Mouse (Mus musculus): ENCODE measurements around the gene Pmvk. TPM values are rescaled to one million over a fixed set of nuclear protein-coding genes. Genes with fewer than 3 reads are reported as not detected.

Pmvk gene
- 10 to 100 TPM; 31.3 to 37.9 TPM for total RNA-seq (2021)

DNA sequence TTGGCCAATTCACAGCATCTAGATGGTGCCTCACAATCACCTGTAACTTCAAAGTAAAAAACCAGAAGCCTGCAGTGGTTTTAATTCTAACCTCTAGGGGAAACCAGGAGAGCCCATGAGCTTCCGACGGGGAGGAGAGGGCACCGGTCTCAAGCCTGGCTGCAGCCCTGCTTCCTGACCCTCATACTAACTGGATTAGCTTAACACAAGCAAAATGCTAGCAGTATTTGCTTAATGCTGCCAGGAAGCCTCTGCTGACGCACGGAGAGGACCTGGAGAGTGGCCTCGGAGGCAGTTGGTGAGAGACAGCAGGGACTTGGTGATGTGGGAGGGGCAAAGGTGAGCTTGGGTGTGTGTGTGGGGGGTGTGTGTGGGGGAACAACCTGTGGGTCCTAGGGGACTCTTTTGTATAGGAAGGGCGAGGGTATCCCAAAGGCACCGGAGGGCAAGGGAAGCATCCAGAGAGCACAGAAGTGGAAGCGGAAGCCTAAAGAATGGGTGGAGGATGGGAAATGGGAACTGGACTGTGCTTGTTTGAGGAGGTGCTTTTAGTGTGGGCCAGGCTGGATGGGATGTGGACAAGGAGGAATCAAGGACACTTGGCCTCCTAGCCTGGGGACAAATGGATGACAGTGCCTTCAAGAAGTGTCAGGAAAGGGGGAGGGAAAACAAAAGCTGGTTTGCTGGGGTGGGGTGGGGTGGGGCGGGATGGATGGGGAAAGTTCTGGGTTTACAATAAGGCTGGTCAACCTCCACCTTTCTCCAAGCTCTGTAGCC, at the start of gene Pmvk:
TSS of gene Pmvk (plus strand) at position 141 of the 777 bp plus-strand sequence.
- no peak for DNase-seq (ENCODE audit: extremely low spot score in 1 of 2, low spot score in 1 of 2)

- no peak for DNase-seq (ENCODE audit: extremely low spot score in 1 of 2, low spot score in 1 of 2)
These were observed 47.5 kb upstream of the Pmvk start for GRCm38 (mm10) chr3:89406887-89407286.

DNA sequence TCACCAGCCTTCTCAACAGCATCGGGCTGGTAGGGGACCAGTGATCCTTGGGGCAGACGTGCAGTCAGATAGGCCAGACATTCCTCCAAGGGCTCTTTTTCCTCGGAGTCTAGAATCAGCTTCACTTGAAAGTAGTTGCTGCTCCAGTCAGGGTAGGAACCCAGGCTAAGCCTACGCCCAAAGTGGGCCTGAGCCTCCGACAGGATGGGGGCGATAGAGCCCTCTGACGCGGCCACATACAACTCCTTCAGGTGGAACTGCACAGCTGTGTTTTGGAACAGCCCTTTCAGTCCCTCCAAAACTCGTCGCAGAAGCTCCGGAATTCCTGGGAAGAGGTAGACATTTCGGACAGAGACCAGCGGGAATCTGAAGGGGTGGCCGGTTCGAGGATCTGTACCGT, 45.9 kb upstream of the Pmvk start:
- DNase-seq (ENCODE audit: extremely low spot score in 1 of 2, low spot score in 1 of 2), result no peak

- no peak for DNase-seq (ENCODE audit: extremely low spot score in 1 of 2, low spot score in 1 of 2)
These were observed 44.6 kb upstream of the Pmvk start for GRCm38 (mm10) chr3:89409701-89410100.

GRCm38 (mm10) chr3:89410864-89411263, 43.5 kb upstream of the Pmvk start:
- no peak for DNase-seq (ENCODE audit: extremely low spot score in 1 of 2, low spot score in 1 of 2)

DNA sequence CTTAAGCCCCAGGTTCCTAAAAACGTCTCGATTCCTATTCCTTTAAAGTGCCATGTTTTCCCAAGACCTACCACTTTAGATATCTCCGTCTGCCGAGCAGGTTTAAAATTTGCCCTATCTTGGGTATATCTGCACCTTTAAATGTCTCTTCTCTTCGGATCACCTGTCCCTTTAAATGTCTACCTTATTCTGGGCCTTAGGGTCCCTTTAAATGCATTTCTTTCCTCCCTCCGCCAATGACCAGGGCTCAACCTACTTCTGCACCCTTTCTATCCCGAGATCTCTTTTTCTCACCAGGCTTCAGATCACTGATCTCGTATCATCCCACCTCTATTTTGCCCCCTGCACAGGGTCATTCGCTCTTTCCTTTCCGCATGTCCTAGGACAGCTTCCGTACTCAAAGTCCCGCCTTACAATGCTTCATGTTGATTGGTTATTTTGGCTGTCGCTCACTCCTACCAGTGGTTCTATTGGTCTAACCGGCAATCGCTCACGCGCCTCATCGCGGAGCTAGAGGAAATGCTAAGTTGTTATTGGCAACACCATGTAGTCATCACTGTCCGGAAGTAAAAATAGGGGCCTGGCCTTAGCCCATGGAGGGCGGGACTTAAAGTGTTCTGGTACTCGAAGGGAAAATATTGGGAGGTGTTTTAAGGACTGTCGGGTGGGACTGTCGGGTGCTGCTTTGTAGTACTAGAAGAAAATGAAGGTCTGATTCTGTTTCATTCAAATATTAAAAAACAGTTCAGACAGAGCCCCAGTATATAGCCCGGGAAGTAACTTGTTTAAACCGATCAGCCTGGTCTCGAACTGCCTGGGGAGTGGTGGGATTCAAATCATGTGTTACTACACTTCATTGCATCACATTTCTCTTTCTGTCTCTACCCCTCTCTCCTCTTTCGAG, 42.6 kb upstream of the Pmvk start, which contains the start of gene Flad1:
TSS of gene Flad1 (minus strand) at position 381 of the 904 bp plus-strand sequence.
- peak; percentile 98 to 99 for DNase-seq (ENCODE audit: extremely low spot score in 1 of 2, low spot score in 1 of 2)

- DNase-seq (ENCODE audit: extremely low spot score in 1 of 2, low spot score in 1 of 2), result no peak
These were observed 38.2 kb upstream of the Pmvk start for GRCm38 (mm10) chr3:89416158-89416557.

DNA sequence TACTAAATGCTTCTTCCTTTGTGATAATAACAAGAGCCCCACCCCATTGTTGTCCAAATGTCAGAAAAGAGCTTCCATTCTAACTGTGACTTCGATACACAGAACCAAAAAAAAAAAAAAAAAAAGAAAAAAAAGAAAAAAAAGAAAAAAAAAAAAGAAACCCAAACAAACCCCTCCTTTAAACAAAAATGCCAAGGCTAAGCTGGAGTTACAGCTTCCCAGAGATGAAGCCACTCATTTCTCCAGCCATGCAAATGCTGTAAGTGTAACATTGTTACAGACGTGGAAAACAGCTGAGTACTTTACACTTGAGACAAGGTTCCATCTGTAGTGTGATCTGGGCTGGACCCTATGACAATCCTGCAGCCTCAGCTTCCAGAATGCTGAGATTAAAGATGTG, 37.2 kb upstream of the Pmvk start:
- DNase-seq (ENCODE audit: extremely low spot score in 1 of 2, low spot score in 1 of 2), result no peak

DNA sequence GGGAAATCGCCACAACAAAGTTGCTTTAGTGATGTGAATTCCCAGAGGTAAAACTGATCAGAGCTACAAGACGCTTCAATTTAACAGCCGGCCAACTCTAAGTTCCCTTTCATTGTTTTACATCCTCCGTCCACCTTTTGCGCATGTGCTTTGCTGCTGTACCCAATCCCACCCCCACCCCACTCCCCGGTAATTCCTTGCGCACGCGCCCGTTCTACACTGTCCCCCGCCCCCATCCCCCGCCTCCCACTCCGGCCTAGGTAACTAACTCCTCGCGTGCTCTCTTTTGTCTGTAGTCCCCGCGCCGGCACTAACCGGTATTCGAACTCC, 36.5 kb upstream of the Pmvk start:
- no peak for DNase-seq (ENCODE audit: extremely low spot score in 1 of 2, low spot score in 1 of 2)

DNA sequence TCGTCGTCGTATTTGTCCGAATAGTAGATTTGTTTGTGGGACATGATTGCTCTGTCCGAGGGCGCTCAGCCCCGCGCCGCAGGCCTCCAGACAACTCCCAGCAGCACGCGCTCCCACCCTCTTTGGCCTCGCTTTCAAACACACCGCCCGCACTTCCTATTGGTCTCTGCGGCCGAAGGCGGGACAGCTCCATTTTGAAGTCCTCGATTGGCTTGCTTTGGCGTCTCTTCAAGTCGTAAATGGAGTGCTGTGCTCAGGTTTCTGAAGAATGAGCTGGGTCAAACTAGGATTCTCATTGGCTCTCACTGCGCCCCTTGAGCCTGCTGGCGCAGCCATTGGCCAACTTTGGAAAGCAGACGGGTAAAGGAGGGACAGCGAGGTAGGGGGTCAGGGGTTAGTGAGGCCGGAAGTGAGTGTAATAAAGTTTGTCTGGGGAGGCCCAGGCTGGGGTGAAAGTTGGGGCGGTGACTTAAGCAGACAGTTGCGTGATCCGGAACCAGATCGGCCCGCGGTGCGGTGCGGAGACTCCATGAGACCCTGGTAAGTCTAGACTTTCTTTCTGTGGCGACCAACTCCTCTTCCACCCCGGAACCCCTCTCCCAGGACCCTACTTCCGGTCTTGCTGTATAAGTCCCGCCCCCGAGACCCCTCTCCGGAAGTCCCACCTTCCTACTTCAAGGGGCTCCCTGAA, 36.0 kb upstream of the Pmvk start, which contains the start of the genes Cks1b and Shc1:
TSS of gene Cks1b (minus strand) at position 214 of the 691 bp plus-strand sequence.
TSS of gene Shc1 (plus strand) at position 274 of the 691 bp plus-strand sequence.
- DNase-seq (ENCODE audit: extremely low spot score in 1 of 2, low spot score in 1 of 2), result peak; percentile 68 to 70

DNA sequence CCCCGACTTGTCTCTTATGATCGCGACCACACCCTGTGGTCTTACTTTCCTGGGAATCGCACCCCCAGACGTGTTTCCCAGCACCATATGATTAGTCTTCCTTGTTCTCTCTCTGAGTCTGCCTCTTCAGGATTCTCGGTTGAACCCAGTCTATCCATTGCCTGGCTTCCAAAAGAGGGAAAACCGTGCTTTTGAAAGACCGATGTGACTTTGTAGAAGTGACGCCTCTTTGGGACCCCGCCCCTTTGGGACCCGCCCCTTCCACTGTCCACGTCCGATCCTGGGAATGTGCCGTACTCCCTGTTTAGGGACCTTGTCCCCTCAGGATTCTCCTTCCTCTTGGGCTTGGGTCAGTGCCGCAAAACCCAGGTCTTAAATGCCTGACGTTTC, 35.5 kb upstream of the Pmvk start:
- DNase-seq (ENCODE audit: extremely low spot score in 1 of 2, low spot score in 1 of 2), result no peak

GRCm38 (mm10) chr3:89419571-89419970, 34.8 kb upstream of the Pmvk start:
- DNase-seq (ENCODE audit: extremely low spot score in 1 of 2, low spot score in 1 of 2), result no peak

DNA sequence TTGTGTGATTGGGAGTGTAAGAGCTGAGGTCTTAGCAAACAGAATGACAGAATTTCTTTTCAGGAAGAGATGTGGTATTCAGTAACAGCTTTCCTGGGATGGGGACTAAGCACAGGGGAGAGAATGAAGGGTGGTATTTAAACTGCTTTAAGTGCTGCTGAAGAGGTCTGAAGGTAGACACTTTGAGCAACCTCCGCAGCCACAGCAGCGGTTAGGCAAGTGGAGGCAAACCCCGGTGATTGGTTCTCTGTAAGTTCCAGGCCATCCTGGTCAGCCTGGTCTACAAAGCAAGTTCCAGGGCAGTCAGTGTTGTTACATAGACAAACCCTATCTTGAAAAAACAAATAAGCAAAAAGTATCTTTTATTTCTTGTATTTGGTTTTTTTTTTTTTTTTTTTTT, 34.4 kb upstream of the Pmvk start:
- no peak for DNase-seq (ENCODE audit: extremely low spot score in 1 of 2, low spot score in 1 of 2)

DNA sequence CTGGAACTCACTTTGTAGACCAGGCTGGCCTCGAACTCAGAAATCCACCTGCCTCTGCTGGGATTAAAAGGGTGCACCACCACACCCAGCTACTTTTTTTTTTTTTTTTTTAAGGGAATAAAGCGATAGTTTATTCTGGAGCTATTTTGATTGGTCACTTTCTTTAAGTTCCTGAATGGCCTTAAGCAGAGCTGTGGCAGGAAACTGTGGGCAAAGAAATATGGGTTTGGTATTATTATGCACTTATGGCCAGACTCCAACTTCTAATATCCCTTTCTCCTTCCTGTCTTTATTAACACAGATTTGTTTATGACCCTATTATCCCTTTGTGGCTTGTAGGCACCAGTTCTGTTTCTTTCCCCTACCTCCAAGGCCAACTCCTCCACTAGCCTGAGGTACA, 33.9 kb upstream of the Pmvk start:
- DNase-seq (ENCODE audit: extremely low spot score in 1 of 2, low spot score in 1 of 2), result no peak

GRCm38 (mm10) chr3:89421002-89421774, 33.2 kb upstream of the Pmvk start:
- DNase-seq (ENCODE audit: extremely low spot score in 1 of 2, low spot score in 1 of 2), result peak; percentile 38 to 46

DNA sequence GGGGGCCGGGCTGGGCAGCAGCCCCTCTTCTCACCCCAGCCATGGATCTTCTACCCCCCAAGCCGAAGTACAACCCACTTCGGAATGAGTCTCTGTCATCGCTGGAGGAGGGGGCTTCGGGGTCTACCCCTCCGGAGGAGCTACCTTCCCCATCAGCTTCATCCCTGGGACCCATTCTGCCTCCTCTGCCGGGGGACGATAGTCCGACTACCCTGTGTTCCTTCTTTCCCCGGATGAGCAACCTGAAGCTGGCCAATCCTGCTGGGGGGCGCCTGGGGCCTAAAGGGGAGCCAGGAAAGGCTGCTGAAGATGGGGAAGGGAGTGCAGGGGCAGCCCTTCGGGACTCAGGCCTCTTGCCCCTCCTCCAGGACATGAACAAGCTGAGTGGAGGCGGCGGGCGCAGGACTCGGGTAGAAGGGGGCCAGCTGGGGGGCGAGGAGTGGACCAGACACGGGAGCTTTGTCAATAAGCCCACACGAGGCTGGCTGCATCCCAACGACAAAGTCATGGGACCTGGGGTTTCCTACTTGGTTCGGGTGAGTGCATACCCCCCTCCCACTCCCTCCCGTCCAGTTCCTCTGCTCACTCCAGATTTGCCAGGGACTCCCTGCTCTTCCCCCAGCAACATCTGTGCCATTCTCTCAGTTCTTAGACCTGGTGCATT, 32.4 kb upstream of the Pmvk start:
- no peak for DNase-seq (ENCODE audit: extremely low spot score in 1 of 2, low spot score in 1 of 2)

- no peak for DNase-seq (ENCODE audit: extremely low spot score in 1 of 2, low spot score in 1 of 2)
These were observed 31.7 kb upstream of the Pmvk start for GRCm38 (mm10) chr3:89422556-89423205.

GRCm38 (mm10) chr3:89424416-89425140, 29.8 kb upstream of the Pmvk start:
- no peak for DNase-seq (ENCODE audit: extremely low spot score in 1 of 2, low spot score in 1 of 2)
